Mouse (Mus musculus) common myeloid progenitor, adult 5-6 weeks (primary cell): ENCODE measurements around the gene Pdcd7. TPM values are rescaled to one million over a fixed set of nuclear protein-coding genes. Genes with fewer than 3 reads are reported as not detected.
"Not testable (repeated sequence)": the region's sequence is repeated elsewhere in the genome, so short reads cannot be mapped to it uniquely, and the experiment has no call there.

Experiments used
- ATAC-seq: replicated peaks from 2 replicates; pipeline ENCODE4 v1.8.0; 2016; ENCODE audit warnings: low read depth, mild to moderate bottlenecking, moderate TSS enrichment, inconsistent platforms; ENCODE audit not compliant: poor library complexity, severe bottlenecking
- total RNA-seq: library from RNA; stranded (forward); fragments of 200-1000, 187-1606 nt; gene quantifications from 2 replicates; pipeline ENCODE4 v1.2.3, GENCODE M21; 2017

Gene Pdcd7
- 24.3 and 29.0 TPM in 2 replicates for total RNA-seq

GRCm38 (mm10) chr9:65345854-65346475, at the start of gene Pdcd7:
TSS of gene Pdcd7 (plus strand) at chr9:65346104.
- ATAC-seq: peak; percentile 98

- ATAC-seq: no peak
Measured at GRCm38 (mm10) chr9:65297056-65297455, 48.8 kb upstream of the Pdcd7 start.

GRCm38 (mm10) chr9:65298761-65299160, 47.1 kb upstream of the Pdcd7 start:
- ATAC-seq: no peak

- no peak for ATAC-seq
Measured at GRCm38 (mm10) chr9:65299650-65300049, 46.3 kb upstream of the Pdcd7 start.

GRCm38 (mm10) chr9:65302327-65302983, 43.4 kb upstream of the Pdcd7 start:
- no peak for ATAC-seq

GRCm38 (mm10) chr9:65303586-65303985, 42.3 kb upstream of the Pdcd7 start:
- ATAC-seq: no peak

GRCm38 (mm10) chr9:65304300-65304699, 41.6 kb upstream of the Pdcd7 start:
- ATAC-seq: no peak

- no peak for ATAC-seq
Measured at GRCm38 (mm10) chr9:65306672-65307071, 39.2 kb upstream of the Pdcd7 start.

- no peak for ATAC-seq
Measured at GRCm38 (mm10) chr9:65308011-65308410, 37.9 kb upstream of the Pdcd7 start.

- no peak for ATAC-seq
Measured at GRCm38 (mm10) chr9:65312669-65313357, 33.1 kb upstream of the Pdcd7 start.

- no peak for ATAC-seq
Measured at GRCm38 (mm10) chr9:65313846-65314245, 32.1 kb upstream of the Pdcd7 start.

- ATAC-seq: no peak
Measured at GRCm38 (mm10) chr9:65322255-65322900, 23.5 kb upstream of the Pdcd7 start.

- no peak for ATAC-seq
Measured at GRCm38 (mm10) chr9:65325971-65326370, 19.9 kb upstream of the Pdcd7 start.

- ATAC-seq: no peak
Measured at GRCm38 (mm10) chr9:65327371-65327770, 18.5 kb upstream of the Pdcd7 start.

- ATAC-seq: no peak
Measured at GRCm38 (mm10) chr9:65333958-65334357, 11.9 kb upstream of the Pdcd7 start.

- no peak for ATAC-seq
Measured at GRCm38 (mm10) chr9:65339146-65339545, 6.8 kb upstream of the Pdcd7 start.

GRCm38 (mm10) chr9:65340414-65340813, 5.5 kb upstream of the Pdcd7 start:
- ATAC-seq: no peak

GRCm38 (mm10) chr9:65345439-65345838, 465 bp upstream of the Pdcd7 start:
- ATAC-seq: not testable (repeated sequence)

GRCm38 (mm10) chr9:65346476-65347111, 690 bp downstream of the Pdcd7 start:
- peak; percentile 43; the same call in 1 of the 2 replicates for ATAC-seq

GRCm38 (mm10) chr9:65347112-65347850, 1.4 kb downstream of the Pdcd7 start:
- no peak for ATAC-seq
